Mouse (Mus musculus) ES-CJ7 (cell line): Measurements from ENCODE around the gene Tln2.
"Not testable (repeated sequence)": the region's sequence is repeated elsewhere in the genome, so short reads cannot be mapped to it uniquely, and the experiment has no call there.

Source experiments
- DNase-seq: peaks from one replicate; pipeline ENCODE4 v3.0.0; 2011; ENCODE audit warnings: low read depth, low spot score

Tln2 gene

GRCm38 (mm10) chr9:67361511-67361910 is 198.0 kb downstream of the Tln2 start:
- DNase-seq: no peak

- no peak for DNase-seq
These were observed 205.1 kb downstream of the Tln2 start for GRCm38 (mm10) chr9:67354356-67354755.

GRCm38 (mm10) chr9:67353365-67353764 is 206.1 kb downstream of the Tln2 start:
- DNase-seq: no peak

- DNase-seq: no peak
These were observed 210.5 kb downstream of the Tln2 start for GRCm38 (mm10) chr9:67348983-67349382.

GRCm38 (mm10) chr9:67347184-67347583 is 212.3 kb downstream of the Tln2 start:
- DNase-seq: peak; percentile 56

GRCm38 (mm10) chr9:67331281-67331680 is 228.2 kb downstream of the Tln2 start:
- no peak for DNase-seq

GRCm38 (mm10) chr9:67328451-67328850 is 231.1 kb downstream of the Tln2 start:
- no peak for DNase-seq

GRCm38 (mm10) chr9:67321886-67322285 is 237.6 kb downstream of the Tln2 start:
- no peak for DNase-seq

- DNase-seq: peak; percentile 38
These were observed 244.1 kb downstream of the Tln2 start for GRCm38 (mm10) chr9:67315356-67315755.

GRCm38 (mm10) chr9:67304992-67305391 is 254.5 kb downstream of the Tln2 start:
- no peak for DNase-seq

GRCm38 (mm10) chr9:67303986-67304385 is 255.5 kb downstream of the Tln2 start:
- DNase-seq: no peak

GRCm38 (mm10) chr9:67303038-67303437 is 256.5 kb downstream of the Tln2 start:
- no peak for DNase-seq

GRCm38 (mm10) chr9:67302386-67302989 is 257.0 kb downstream of the Tln2 start:
- DNase-seq: no peak

- DNase-seq: no peak
These were observed 257.9 kb downstream of the Tln2 start for GRCm38 (mm10) chr9:67301571-67301970.

GRCm38 (mm10) chr9:67300769-67301168 is 258.7 kb downstream of the Tln2 start:
- DNase-seq: no peak

GRCm38 (mm10) chr9:67300346-67300745 is 259.2 kb downstream of the Tln2 start:
- DNase-seq: no peak

GRCm38 (mm10) chr9:67299164-67299563 is 260.3 kb downstream of the Tln2 start:
- DNase-seq: no peak

GRCm38 (mm10) chr9:67297236-67297889 is 262.1 kb downstream of the Tln2 start:
- DNase-seq: no peak

- DNase-seq: no peak
These were observed 272.0 kb downstream of the Tln2 start for GRCm38 (mm10) chr9:67287457-67287856.

- DNase-seq: no peak
These were observed 272.7 kb downstream of the Tln2 start for GRCm38 (mm10) chr9:67286801-67287200.

GRCm38 (mm10) chr9:67285544-67285943 is 274.0 kb downstream of the Tln2 start:
- DNase-seq: no peak

GRCm38 (mm10) chr9:67281812-67282211 is 277.7 kb downstream of the Tln2 start:
- no peak for DNase-seq

- not testable (repeated sequence) for DNase-seq
These were observed 279.2 kb downstream of the Tln2 start for GRCm38 (mm10) chr9:67280311-67280710.
